Mouse (Mus musculus) G1E (cell line): ENCODE data around the gene Gramd1b.

Experiments used
- CTCF ChIP-seq: IDR thresholded peaks from 2 replicates; pipeline ENCODE4 v1.5.1; 2012; ENCODE audit warnings: low read depth, low read length, inconsistent platforms, mixed read lengths
- GATA1 ChIP-seq: IDR thresholded peaks from 2 replicates; pipeline ENCODE4 v1.6.1; 2012; ENCODE audit warnings: borderline replicate concordance, low read length, inconsistent platforms, mixed read lengths
- GATA2 ChIP-seq: IDR thresholded peaks from 2 replicates; pipeline ENCODE4 v1.6.1; 2012; ENCODE audit warnings: low read depth, low read length, inconsistent platforms, borderline replicate concordance
- POLR2AphosphoS5 ChIP-seq: IDR thresholded peaks from 2 replicates; pipeline ENCODE4 v1.6.1; 2012; ENCODE audit warnings: low read depth, low read length, inconsistent platforms; ENCODE audit not compliant: insufficient replicate concordance
- TAL1 ChIP-seq: conservative IDR thresholded peaks from 2 replicates; pipeline ENCODE4 v1.6.1; 2012; ENCODE audit warnings: low read depth, low read length, inconsistent platforms, mixed read lengths

DNA sequence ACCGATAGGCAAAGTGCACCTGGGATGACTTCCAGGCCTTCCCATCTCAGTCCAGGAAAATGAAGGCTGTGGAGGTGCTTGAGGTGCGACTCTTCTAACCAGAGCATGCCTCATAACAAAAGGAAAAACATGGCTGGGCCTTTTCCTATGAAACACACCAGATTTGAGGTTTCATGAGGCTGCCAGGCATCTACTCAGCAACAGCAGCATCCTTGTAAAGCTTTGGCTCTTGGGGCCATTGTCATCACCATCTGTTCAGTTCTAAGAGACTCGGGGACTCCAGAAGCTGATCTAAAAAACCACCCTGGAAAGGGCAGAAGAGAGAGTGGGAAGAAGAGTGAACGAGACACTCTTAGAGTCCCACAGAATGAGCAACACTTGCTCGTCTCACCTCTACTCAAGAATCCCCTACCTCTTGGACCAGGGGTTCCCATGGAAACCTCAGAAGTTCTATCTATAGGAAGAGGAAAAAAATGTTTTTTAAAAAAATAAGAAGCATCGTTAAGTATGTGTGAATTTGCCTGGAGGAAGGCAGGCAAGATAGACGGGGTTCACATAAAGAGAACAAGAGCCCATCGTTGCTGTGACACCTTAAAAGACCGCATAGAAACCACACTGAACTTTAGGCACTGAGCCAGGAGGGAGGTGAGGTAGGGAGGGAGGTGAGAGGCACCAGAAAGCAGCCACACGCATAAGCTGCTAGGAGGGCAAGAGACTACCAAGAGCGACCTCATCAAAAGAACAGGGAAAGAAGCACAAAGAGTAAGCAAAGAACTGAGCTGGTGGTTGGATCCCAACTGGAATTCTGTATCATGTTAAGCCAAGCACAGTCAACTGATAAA, 25.5 kb downstream of the Gramd1b start:
- no peak for TF ChIP-seq GATA1
- TF ChIP-seq CTCF = no peak
- no peak for TF ChIP-seq TAL1
- TF ChIP-seq POLR2AphosphoS5 = no peak
- no peak for TF ChIP-seq GATA2
